Mouse (Mus musculus): ENCODE data around the gene Cxcl2. TPM values are rescaled to one million over a fixed set of nuclear protein-coding genes. Genes with fewer than 3 reads are reported as not detected.

The Cxcl2 gene
- polyA plus RNA-seq (2017; shearing (Covaris generic)) = under 1 TPM in 1 of 2 experiments, not detected in 1; 0.26 TPM

GRCm38 (mm10) chr5:90903339-90904020, at the start of gene Cxcl2:
Gene Cxcl2, plus strand, starts transcription at chr5:90903871.

GRCm38 (mm10) chr5:90890519-90891463, 12.9 kb upstream of the Cxcl2 start, which contains the start of gene Cxcl1:
Gene Cxcl1, plus strand, starts transcription at chr5:90891241.

DNA sequence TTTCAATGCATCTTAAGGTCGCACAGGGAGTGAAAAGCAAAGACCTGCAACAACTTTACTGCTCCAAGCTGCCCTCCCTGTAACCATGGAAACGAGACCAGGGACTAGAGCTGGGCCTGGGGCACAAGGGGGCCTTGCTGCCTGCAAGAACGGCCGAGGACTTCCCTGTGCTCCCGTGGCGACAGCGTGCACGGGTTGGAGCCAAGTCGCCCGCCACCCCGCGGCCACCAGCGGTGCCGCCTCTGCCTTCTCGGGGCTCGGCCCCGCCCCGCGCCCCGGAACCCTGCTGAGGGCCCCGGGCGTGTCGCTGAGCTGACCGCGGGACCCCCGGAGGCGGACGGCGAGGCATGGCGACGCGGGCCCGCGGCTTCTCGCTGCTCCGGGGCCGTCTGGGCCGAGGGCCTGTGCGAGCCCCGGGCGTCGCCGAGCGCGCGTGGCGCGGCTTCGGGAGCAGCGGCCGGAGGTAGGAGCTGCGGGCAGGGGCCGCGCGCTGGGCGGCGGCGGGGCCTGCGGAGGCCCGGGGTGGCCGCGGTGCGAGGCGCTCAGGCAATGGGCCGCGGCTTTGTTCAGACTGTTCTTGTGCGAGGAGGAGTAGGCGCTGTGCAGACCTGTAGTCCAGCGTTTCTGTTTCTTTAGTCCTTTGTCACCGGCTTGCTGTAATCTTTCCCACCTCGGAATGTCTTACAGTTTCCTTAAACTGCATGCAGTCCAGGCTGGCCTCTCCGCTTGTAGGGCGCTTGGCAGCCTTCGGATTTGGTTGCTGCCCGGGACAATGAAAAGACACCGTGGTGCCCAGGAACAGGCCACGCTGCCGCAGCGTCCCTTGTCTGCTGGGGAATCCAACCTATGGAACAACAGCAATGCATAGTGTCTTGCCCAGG, 27.5 kb downstream of the Cxcl2 start, which contains the start of gene Mthfd2l:
Gene Mthfd2l, plus strand, starts transcription at position 147 of the 881 bp plus-strand sequence.

Other genes starting within 250 kb of the Cxcl2 start
- gene Cxcl5, start 144.5 kb upstream of the Cxcl2 start, polyA plus RNA-seq (2017; shearing (Covaris generic)) = not detected
- gene Ppbp, start 135.4 kb upstream of the Cxcl2 start, polyA plus RNA-seq (2017; shearing (Covaris generic)) = 1 to 10 TPM in 1 of 2 experiments, under 1 TPM in 1; 0.39 to 1.3 TPM
- 1 to 10 TPM in 1 of 2 experiments, not detected in 1; 5.7 TPM for gene Pf4, start 131.4 kb upstream of the Cxcl2 start, polyA plus RNA-seq (2017; shearing (Covaris generic))
- gene Cxcl3, start 117.8 kb upstream of the Cxcl2 start, polyA plus RNA-seq (2017; shearing (Covaris generic)) = under 1 TPM in 1 of 2 experiments, not detected in 1; 0.57 TPM
- gene Cxcl15, start 109.3 kb upstream of the Cxcl2 start, polyA plus RNA-seq (2017; shearing (Covaris generic)) = not detected
- gene Cxcl1, start 12.6 kb upstream of the Cxcl2 start, polyA plus RNA-seq (2017; shearing (Covaris generic)) = under 1 TPM in 1 of 2 experiments, not detected in 1; 0.85 TPM
- 10 to 100 TPM; 12.2 to 13.2 TPM for gene Mthfd2l, start 27.2 kb downstream of the Cxcl2 start, polyA plus RNA-seq (2017; shearing (Covaris generic))
- gene Epgn, start 123.6 kb downstream of the Cxcl2 start, polyA plus RNA-seq (2017; shearing (Covaris generic)) = under 1 TPM in 1 of 2 experiments, not detected in 1; 0.16 TPM
- gene Ereg, start 170.8 kb downstream of the Cxcl2 start, polyA plus RNA-seq (2017; shearing (Covaris generic)) = not detected
- gene Areg, start 235.7 kb downstream of the Cxcl2 start, polyA plus RNA-seq (2017; shearing (Covaris generic)) = 1 to 10 TPM; 7.2 to 8.1 TPM